Mouse (Mus musculus): ENCODE results near the gene Jmjd8. TPM values are rescaled to one million over a fixed set of nuclear protein-coding genes. Genes with fewer than 3 reads are reported as not detected.
A peak's percentile ranks its signal among the peaks of the same experiment; 100 is the strongest.

Gene Jmjd8
- polyA plus RNA-seq, 1 experiment from 2014 or later: 52.0 TPM

- Histone ChIP-seq H3K9ac (ENCODE audit: low read depth, low read length) (peak overlapping the region; percentile 84; the same call in 1 of the 2 replicates), H3K9me3 (replicated peaks; ENCODE audit: control insufficient read depth, low read length, poor library complexity, severe bottlenecking) (no peaks in the 10 kb centered on the region), H3K36me3 (ENCODE audit: control insufficient read depth, insufficient read depth, low read length) (peaks cover 28% of the 10 kb centered on the region), H3K27ac (ENCODE audit: low read length) (no peak overlapping the region), H3K4me3 (ENCODE audit: low read depth, low read length) (peak overlapping the region; percentile 4; the same call in 1 of the 2 replicates), H3K4me1 (ENCODE audit: control insufficient read depth, insufficient read depth, low read length) (peaks cover 67% of the 10 kb centered on the region), H3K27me3 (ENCODE audit: control insufficient read depth, insufficient read depth, low read depth, low read length) (no peaks in the 10 kb centered on the region), H3K4me2 (ENCODE audit: low read length) (peak overlapping the region; percentile 91)
- no peak for ATAC-seq
- 90% methylated on average over 12 of the region's 12 CpGs for WGBS
Measured at GRCm38 (mm10) chr17:25834595-25835222, 6.0 kb downstream of the Jmjd8 start.

- Histone ChIP-seq H3K4me3 (ENCODE audit: low read depth, low read length) (no peak overlapping the region), H3K4me2 (ENCODE audit: low read length) (peak overlapping the region; percentile 91), H3K36me3 (ENCODE audit: control insufficient read depth, insufficient read depth, low read length) (peaks cover 30% of the 10 kb centered on the region), H3K4me1 (ENCODE audit: control insufficient read depth, insufficient read depth, low read length) (peaks cover 62% of the 10 kb centered on the region), H3K9ac (ENCODE audit: low read depth, low read length) (no peak overlapping the region), H3K27me3 (ENCODE audit: control insufficient read depth, insufficient read depth, low read depth, low read length) (no peaks in the 10 kb centered on the region), H3K9me3 (replicated peaks; ENCODE audit: control insufficient read depth, low read length, poor library complexity, severe bottlenecking) (no peaks in the 10 kb centered on the region), H3K27ac (ENCODE audit: low read length) (no peak overlapping the region)
- ATAC-seq: no peak
- 97% methylated on average over 7 of the region's 7 CpGs for WGBS
Measured at GRCm38 (mm10) chr17:25835301-25835700, 6.6 kb downstream of the Jmjd8 start.

- peak overlapping the region; percentile 71 for H3K4me2 ChIP-seq (ENCODE audit: low read length)
- no peaks in the 10 kb centered on the region for H3K9me3 ChIP-seq (replicated peaks; ENCODE audit: control insufficient read depth, low read length, poor library complexity, severe bottlenecking)
- no peak for ATAC-seq
- H3K4me3 ChIP-seq (ENCODE audit: low read depth, low read length): no peak overlapping the region
- H3K36me3 ChIP-seq (ENCODE audit: control insufficient read depth, insufficient read depth, low read length): peaks cover 30% of the 10 kb centered on the region
- H3K9ac ChIP-seq (ENCODE audit: low read depth, low read length): peak overlapping the region; percentile 81; the same call in 1 of the 2 replicates
- 93% methylated on average over 16 of the region's 16 CpGs for WGBS
- no peaks in the 10 kb centered on the region for H3K27me3 ChIP-seq (ENCODE audit: control insufficient read depth, insufficient read depth, low read depth, low read length)
- H3K4me1 ChIP-seq (ENCODE audit: control insufficient read depth, insufficient read depth, low read length): peaks cover 58% of the 10 kb centered on the region
- H3K27ac ChIP-seq (ENCODE audit: low read length): no peak overlapping the region
Measured at GRCm38 (mm10) chr17:25835816-25836215, 7.1 kb downstream of the Jmjd8 start.

DNA sequence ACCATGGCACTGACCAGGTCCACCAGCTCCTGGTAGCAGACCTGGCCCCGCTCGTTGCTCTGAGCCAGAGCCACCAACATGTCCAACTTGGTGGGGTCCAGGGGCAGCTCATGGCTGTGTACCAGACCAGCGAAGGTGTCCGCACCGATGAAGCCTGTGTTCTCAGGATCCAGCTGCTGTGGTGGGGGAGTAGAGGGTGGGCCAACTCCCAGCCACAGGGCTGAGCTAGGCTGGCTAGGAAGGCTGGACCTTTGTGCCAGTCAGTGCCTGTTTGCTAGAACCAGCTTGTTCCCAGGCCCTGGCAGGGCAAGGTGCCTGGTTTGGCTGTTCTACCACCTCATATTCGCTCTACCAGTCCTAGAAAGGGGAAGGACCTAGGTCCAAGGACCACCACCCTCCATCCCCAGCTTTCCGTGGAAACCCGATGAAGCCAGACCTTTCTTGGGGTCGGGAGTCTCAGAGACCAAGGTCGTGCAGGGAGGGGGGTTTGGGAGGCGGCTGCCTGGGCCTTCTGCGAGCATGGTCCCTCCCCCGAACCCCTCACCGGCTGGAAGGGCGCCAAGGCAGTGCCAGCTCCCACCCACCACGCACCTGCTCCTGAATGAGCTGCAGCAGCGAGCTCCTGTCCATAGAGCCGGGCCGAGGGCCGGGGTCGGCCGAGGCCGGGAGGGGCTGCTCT lies 7.9 kb downstream of the Jmjd8 start:
- no peaks in the 10 kb centered on the region for H3K9me3 ChIP-seq (replicated peaks; ENCODE audit: control insufficient read depth, low read length, poor library complexity, severe bottlenecking)
- peaks cover 30% of the 10 kb centered on the region for H3K36me3 ChIP-seq (ENCODE audit: control insufficient read depth, insufficient read depth, low read length)
- peaks cover 51% of the 10 kb centered on the region for H3K4me1 ChIP-seq (ENCODE audit: control insufficient read depth, insufficient read depth, low read length)
- H3K4me3 ChIP-seq (ENCODE audit: low read depth, low read length): peak overlapping the region; percentile 56
- H3K9ac ChIP-seq (ENCODE audit: low read depth, low read length): peak overlapping the region; percentile 81
- peak overlapping the region; percentile 86 for H3K27ac ChIP-seq (ENCODE audit: low read length)
- no peak for ATAC-seq
- peak overlapping the region; percentile 71 for H3K4me2 ChIP-seq (ENCODE audit: low read length)
- 23% methylated on average over 22 of the region's 23 CpGs for WGBS
- no peaks in the 10 kb centered on the region for H3K27me3 ChIP-seq (ENCODE audit: control insufficient read depth, insufficient read depth, low read depth, low read length)

- Histone ChIP-seq H3K27me3 (ENCODE audit: control insufficient read depth, insufficient read depth, low read depth, low read length) (no peaks in the 10 kb centered on the region), H3K9ac (ENCODE audit: low read depth, low read length) (peak within 1 kb of the TSS; percentile 81), H3K36me3 (ENCODE audit: control insufficient read depth, insufficient read depth, low read length) (peaks cover 30% of the 10 kb centered on the region), H3K27ac (ENCODE audit: low read length) (peak within 1 kb of the TSS; percentile 86), H3K9me3 (replicated peaks; ENCODE audit: control insufficient read depth, low read length, poor library complexity, severe bottlenecking) (no peaks in the 10 kb centered on the region), H3K4me3 (ENCODE audit: low read depth, low read length) (peak within 1 kb of the TSS; percentile 56), H3K4me1 (ENCODE audit: control insufficient read depth, insufficient read depth, low read length) (peaks cover 46% of the 10 kb centered on the region), H3K4me2 (ENCODE audit: low read length) (peak within 1 kb of the TSS; percentile 71)
- ATAC-seq: peak; percentile 37
- WGBS: under 1% methylated on average over 29 of the region's 29 CpGs
Measured at GRCm38 (mm10) chr17:25837076-25837410, 8.4 kb downstream of the Jmjd8 start, which contains the start of gene Rhbdl1. Rhbdl1 (minus strand) TSS chr17:25837295.

- Histone ChIP-seq H3K27me3 (ENCODE audit: control insufficient read depth, insufficient read depth, low read depth, low read length) (no peaks in the 10 kb centered on the region), H3K27ac (ENCODE audit: low read length) (peak overlapping the region; percentile 86), H3K4me3 (ENCODE audit: low read depth, low read length) (no peak overlapping the region; the same call in 1 of the 2 replicates), H3K4me2 (ENCODE audit: low read length) (peak overlapping the region; percentile 71), H3K4me1 (ENCODE audit: control insufficient read depth, insufficient read depth, low read length) (peaks cover 43% of the 10 kb centered on the region), H3K9ac (ENCODE audit: low read depth, low read length) (peak overlapping the region; percentile 81; the same call in 1 of the 2 replicates), H3K9me3 (replicated peaks; ENCODE audit: control insufficient read depth, low read length, poor library complexity, severe bottlenecking) (no peaks in the 10 kb centered on the region), H3K36me3 (ENCODE audit: control insufficient read depth, insufficient read depth, low read length) (peaks cover 32% of the 10 kb centered on the region)
- WGBS: 16% methylated on average over 3 of the region's 3 CpGs
- no peak for ATAC-seq
Measured at GRCm38 (mm10) chr17:25837533-25837932, 8.9 kb downstream of the Jmjd8 start.

- 93% methylated on average over 4 of the region's 4 CpGs for WGBS
- Histone ChIP-seq H3K9me3 (replicated peaks; ENCODE audit: control insufficient read depth, low read length, poor library complexity, severe bottlenecking) (no peaks in the 10 kb centered on the region), H3K27ac (ENCODE audit: low read length) (no peak overlapping the region), H3K4me1 (ENCODE audit: control insufficient read depth, insufficient read depth, low read length) (peaks cover 49% of the 10 kb centered on the region), H3K9ac (ENCODE audit: low read depth, low read length) (no peak overlapping the region), H3K36me3 (ENCODE audit: control insufficient read depth, insufficient read depth, low read length) (peaks cover 32% of the 10 kb centered on the region), H3K4me2 (ENCODE audit: low read length) (no peak overlapping the region), H3K4me3 (ENCODE audit: low read depth, low read length) (no peak overlapping the region), H3K27me3 (ENCODE audit: control insufficient read depth, insufficient read depth, low read depth, low read length) (no peaks in the 10 kb centered on the region)
- no peak for ATAC-seq
Measured at GRCm38 (mm10) chr17:25838904-25839303, 10.2 kb downstream of the Jmjd8 start.

- Histone ChIP-seq H3K27me3 (ENCODE audit: control insufficient read depth, insufficient read depth, low read depth, low read length) (no peaks in the 10 kb centered on the region), H3K4me3 (ENCODE audit: low read depth, low read length) (no peak overlapping the region), H3K36me3 (ENCODE audit: control insufficient read depth, insufficient read depth, low read length) (peaks cover 32% of the 10 kb centered on the region), H3K4me2 (ENCODE audit: low read length) (no peak overlapping the region), H3K4me1 (ENCODE audit: control insufficient read depth, insufficient read depth, low read length) (peaks cover 43% of the 10 kb centered on the region), H3K9me3 (replicated peaks; ENCODE audit: control insufficient read depth, low read length, poor library complexity, severe bottlenecking) (no peaks in the 10 kb centered on the region), H3K27ac (ENCODE audit: low read length) (no peak overlapping the region), H3K9ac (ENCODE audit: low read depth, low read length) (no peak overlapping the region)
- WGBS: 88% methylated on average over 14 of the region's 14 CpGs
- ATAC-seq: no peak
Measured at GRCm38 (mm10) chr17:25839455-25840235, 11.0 kb downstream of the Jmjd8 start.

All from midbrain, embryonic 16.5 days (tissue).